Mouse (Mus musculus): Measurements from ENCODE around the gene 1700042G07Rik. TPM values are rescaled to one million over a fixed set of nuclear protein-coding genes. Genes with fewer than 3 reads are reported as not detected.

The 1700042G07Rik gene
- total RNA-seq (2023), result not detected

GRCm38 (mm10) chr4:116173072-116173471 is at the start of gene 1700042G07Rik, which contains the start of gene Gm49337:
Gene 1700042G07Rik (plus strand): TSS chr4:116173372.
Gene Gm49337 (plus strand): TSS chr4:116173384.

DNA sequence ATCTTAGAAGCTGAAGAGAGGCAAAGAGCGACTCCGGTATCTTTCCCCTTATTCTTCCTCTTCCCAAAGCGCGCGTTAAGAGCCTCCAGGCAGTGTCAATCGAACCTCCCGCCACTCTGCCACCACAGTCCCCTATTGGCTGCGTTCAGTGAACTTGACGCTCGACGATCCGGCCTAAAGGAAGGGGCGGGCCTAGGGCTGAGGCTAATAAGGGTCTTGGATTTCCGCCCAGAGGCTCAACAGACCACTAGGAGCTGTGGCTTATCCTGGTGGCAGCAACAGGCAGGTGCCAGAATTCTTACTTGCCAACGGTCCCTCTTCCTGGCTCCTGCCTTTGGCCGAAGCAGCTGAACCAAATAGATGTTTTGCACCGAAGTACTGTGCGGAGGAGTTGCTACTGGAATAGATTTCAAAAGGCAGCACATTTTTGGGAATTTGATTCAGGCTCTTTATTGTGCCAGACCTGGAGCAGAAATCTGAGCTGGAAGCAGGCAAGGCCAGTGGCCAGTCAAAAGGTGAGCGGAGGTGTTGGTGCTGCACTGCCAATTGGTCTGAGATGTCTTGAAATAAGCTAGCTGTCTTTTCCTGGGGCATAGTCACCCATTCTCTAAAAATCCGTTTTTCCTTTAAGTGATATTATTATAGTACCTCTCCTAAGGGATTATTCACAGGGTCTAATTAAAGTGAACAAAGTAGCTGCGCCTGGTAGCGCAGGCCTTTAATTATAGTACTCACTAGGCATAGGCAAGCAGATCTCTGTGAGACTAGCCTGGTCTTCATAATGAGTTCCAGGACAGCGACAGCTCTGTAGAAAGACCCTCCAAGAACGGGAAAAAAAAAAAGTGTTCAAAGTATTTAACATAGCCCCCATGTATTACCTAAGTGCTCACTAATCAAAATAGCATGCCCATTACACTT is 49.3 kb upstream of the 1700042G07Rik start, which contains the start of the genes Rad54l and Pomgnt1:
Rad54l (minus strand) TSS at position 89 of the 918 bp plus-strand sequence.
Pomgnt1 (plus strand) TSS at position 239 of the 918 bp plus-strand sequence.

DNA sequence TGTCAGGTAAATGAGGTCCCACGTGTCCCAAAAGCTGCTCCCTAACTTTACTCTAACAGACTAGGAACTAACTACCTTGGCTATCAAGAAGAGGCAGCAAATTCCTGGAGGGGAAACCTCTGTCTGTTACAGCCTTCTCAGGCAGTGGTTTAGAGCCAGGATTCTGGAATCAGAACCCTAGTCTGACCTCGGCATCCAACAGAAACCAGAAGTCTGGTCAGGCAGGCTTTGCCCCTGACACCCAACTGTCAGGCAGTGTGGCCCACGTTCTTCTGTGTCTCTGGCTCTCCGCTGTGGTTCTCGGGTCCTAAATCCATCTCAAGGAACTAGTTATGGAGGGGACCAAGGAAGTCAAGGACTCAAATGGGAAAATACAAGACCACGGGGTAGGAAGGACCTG is 21.9 kb upstream of the 1700042G07Rik start, which contains the start of gene Lurap1:
Lurap1 (minus strand) TSS at position 101 of the 400 bp plus-strand sequence.

GRCm38 (mm10) chr4:116167404-116167803 is 5.8 kb upstream of the 1700042G07Rik start, which contains the start of gene Tspan1:
Gene Tspan1 (minus strand): TSS chr4:116167601.

DNA sequence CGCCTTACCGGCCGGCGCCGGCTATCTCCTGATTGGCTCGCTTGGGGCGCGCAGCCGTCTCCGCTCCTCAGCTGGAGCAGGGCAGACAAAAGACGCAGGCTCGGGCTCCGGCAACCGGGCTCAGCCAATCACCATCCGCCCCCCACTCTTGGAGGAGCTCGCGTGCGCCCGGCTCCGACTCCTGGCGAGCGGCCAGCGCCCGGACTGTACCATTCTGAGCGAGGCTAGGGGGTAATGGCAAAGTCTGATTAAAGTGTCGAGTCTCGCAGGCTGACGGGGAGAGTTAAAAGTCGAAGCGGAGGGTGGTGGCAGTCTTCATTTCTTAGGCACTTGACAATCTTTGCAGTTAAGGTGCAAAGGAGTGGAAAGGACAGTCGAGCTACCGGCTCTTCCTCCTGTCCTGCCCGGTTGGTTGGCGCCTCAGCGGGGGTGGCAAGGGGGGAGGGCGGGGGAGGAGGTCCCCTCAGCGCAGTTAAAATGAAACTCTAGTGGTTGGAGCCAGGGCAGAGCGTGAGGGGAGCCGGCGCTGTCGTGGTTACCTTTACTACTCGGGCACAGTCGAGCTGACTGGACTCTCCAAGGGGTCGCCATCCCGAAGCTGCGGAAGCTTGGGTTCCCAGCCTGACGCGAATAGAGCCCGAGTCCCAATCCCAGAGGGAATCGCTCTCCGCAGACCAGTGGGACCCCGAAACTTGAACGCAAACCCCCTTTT is 48.1 kb downstream of the 1700042G07Rik start, which contains the start of gene Pik3r3:
Pik3r3 (plus strand) TSS at position 479 of the 712 bp plus-strand sequence.

Other genes with a start within 250 kb of the 1700042G07Rik start
- gene Dmbx1, start 233.4 kb upstream of the 1700042G07Rik start, total RNA-seq (2023), result not detected
- gene Faah, start 155.4 kb upstream of the 1700042G07Rik start, total RNA-seq (2023), result 10 to 100 TPM; 35.8 to 47.9 TPM
- 10 to 100 TPM; 31.9 to 36.4 TPM for gene Nsun4, start 119.5 kb upstream of the 1700042G07Rik start, total RNA-seq (2023)
- gene Uqcrh, start 98.3 kb upstream of the 1700042G07Rik start, total RNA-seq (2023), result 100 to 1,000 TPM; 267 to 268 TPM
- 10 to 100 TPM; 39.2 to 39.5 TPM for gene Lrrc41, start 98.1 kb upstream of the 1700042G07Rik start, total RNA-seq (2023)
- 1 to 10 TPM; 1.5 to 1.6 TPM for gene Rad54l, start 49.7 kb upstream of the 1700042G07Rik start, total RNA-seq (2023)
- gene Pomgnt1, start 49.5 kb upstream of the 1700042G07Rik start, total RNA-seq (2023), result 10 to 100 TPM; 41.2 to 49.3 TPM
- 1 to 10 TPM; 3.2 to 7.1 TPM for gene Lurap1, start 22.0 kb upstream of the 1700042G07Rik start, total RNA-seq (2023)
- not detected for gene Tspan1, start 5.8 kb upstream of the 1700042G07Rik start, total RNA-seq (2023)
- not detected for gene Gm49337, start within 50 bp of the 1700042G07Rik start, total RNA-seq (2023)
- 1 to 10 TPM; 1.4 to 1.5 TPM for gene Pik3r3, start 48.2 kb downstream of the 1700042G07Rik start, total RNA-seq (2023)